Mouse (Mus musculus): ENCODE data around the gene Olfr1350.
"Not testable (repeated sequence)": the region's sequence is repeated elsewhere in the genome, so short reads cannot be mapped to it uniquely, and the experiment has no call there.

The Olfr1350 gene

GRCm38 (mm10) chr7:6564541-6564940, at the start of gene Olfr1350:
Olfr1350 (plus strand) TSS chr7:6564841.
- in situ Hi-C loops (cut with MboI) = no loop called here

- in situ Hi-C loops (cut with MboI) = no loop called here
Measured at GRCm38 (mm10) chr7:6521666-6522065, 43.0 kb upstream of the Olfr1350 start.

GRCm38 (mm10) chr7:6522850-6523249, 41.8 kb upstream of the Olfr1350 start, which contains the start of gene Olfr1349:
Olfr1349 (minus strand) TSS chr7:6522950.
- in situ Hi-C loops (cut with MboI) = no loop called here

- in situ Hi-C loops (cut with MboI) = no loop called here
Measured at GRCm38 (mm10) chr7:6525001-6525400, 39.6 kb upstream of the Olfr1350 start.

- in situ Hi-C loops (cut with MboI) = no loop called here
Measured at GRCm38 (mm10) chr7:6526141-6526540, 38.5 kb upstream of the Olfr1350 start.

GRCm38 (mm10) chr7:6586096-6586759, 21.6 kb downstream of the Olfr1350 start:
- in situ Hi-C loops (cut with MboI) = no loop called here

- in situ Hi-C loops (cut with MboI) = not testable (repeated sequence)
Measured at GRCm38 (mm10) chr7:6588766-6589165, 24.1 kb downstream of the Olfr1350 start.

- in situ Hi-C loops (cut with MboI) = no loop called here
Measured at GRCm38 (mm10) chr7:6603331-6603730, 38.7 kb downstream of the Olfr1350 start.
